Mouse (Mus musculus): ENCODE measurements at regions not wholly inside any gene's neighbourhood (a gene's known extent, or its start where the extent isn't known, plus 50 kb on each side); places are given as distances from the start of the nearest gene placed in this dataset.
A peak's percentile ranks its signal among the peaks of the same experiment; 100 is the strongest.

- no peak for DNase-seq (ENCODE audit: extremely low spot score)
Measured at GRCm38 (mm10) chr5:111835737-111836667, 102.3 kb downstream of the Gm26897 start.

GRCm38 (mm10) chr5:111836668-111837234, 103.0 kb downstream of the Gm26897 start:
- no peak for DNase-seq (ENCODE audit: extremely low spot score)

GRCm38 (mm10) chr5:111842461-111842860, 108.7 kb downstream of the Gm26897 start:
- DNase-seq (ENCODE audit: extremely low spot score): no peak

GRCm38 (mm10) chr5:111843622-111844239, 110.0 kb downstream of the Gm26897 start:
- DNase-seq (ENCODE audit: extremely low spot score): no peak

GRCm38 (mm10) chr5:111844528-111844927, 110.8 kb downstream of the Gm26897 start:
- no peak for DNase-seq (ENCODE audit: extremely low spot score)

- no peak for DNase-seq (ENCODE audit: extremely low spot score)
Measured at GRCm38 (mm10) chr5:111848917-111849316, 115.2 kb downstream of the Gm26897 start.

GRCm38 (mm10) chr5:111852682-111853081, 119.0 kb downstream of the Gm26897 start:
- DNase-seq (ENCODE audit: extremely low spot score): no peak

- no peak for DNase-seq (ENCODE audit: extremely low spot score)
Measured at GRCm38 (mm10) chr5:111855366-111855765, 121.6 kb downstream of the Gm26897 start.

GRCm38 (mm10) chr5:111857200-111857599, 123.5 kb downstream of the Gm26897 start:
- no peak for DNase-seq (ENCODE audit: extremely low spot score)

- DNase-seq (ENCODE audit: extremely low spot score): no peak
Measured at GRCm38 (mm10) chr5:111860436-111860835, 126.7 kb downstream of the Gm26897 start.

- no peak for DNase-seq (ENCODE audit: extremely low spot score)
Measured at GRCm38 (mm10) chr5:111862331-111862730, 128.6 kb downstream of the Gm26897 start.

- no peak for DNase-seq (ENCODE audit: extremely low spot score)
Measured at GRCm38 (mm10) chr5:111863922-111864321, 130.2 kb downstream of the Gm26897 start.

- no peak for DNase-seq (ENCODE audit: extremely low spot score)
Measured at GRCm38 (mm10) chr5:111864606-111865005, 130.9 kb downstream of the Gm26897 start.

GRCm38 (mm10) chr5:111869011-111869410, 135.3 kb downstream of the Gm26897 start:
- DNase-seq (ENCODE audit: extremely low spot score): no peak

GRCm38 (mm10) chr5:111877165-111877793, 143.6 kb downstream of the Gm26897 start:
- DNase-seq (ENCODE audit: extremely low spot score): peak; percentile 76

GRCm38 (mm10) chr5:111879044-111879443, 145.3 kb downstream of the Gm26897 start:
- no peak for DNase-seq (ENCODE audit: extremely low spot score)

- DNase-seq (ENCODE audit: extremely low spot score): no peak
Measured at GRCm38 (mm10) chr5:111880268-111880667, 146.5 kb downstream of the Gm26897 start.

GRCm38 (mm10) chr5:111881517-111881916, 147.8 kb downstream of the Gm26897 start:
- no peak for DNase-seq (ENCODE audit: extremely low spot score)

- DNase-seq (ENCODE audit: extremely low spot score): no peak
Measured at GRCm38 (mm10) chr5:111887281-111887680, 153.6 kb downstream of the Gm26897 start.

GRCm38 (mm10) chr5:111890800-111891199, 157.1 kb downstream of the Gm26897 start:
- peak; percentile 64 for DNase-seq (ENCODE audit: extremely low spot score)

- no peak for DNase-seq (ENCODE audit: extremely low spot score)
Measured at GRCm38 (mm10) chr5:111891261-111891693, 157.6 kb downstream of the Gm26897 start.

- DNase-seq (ENCODE audit: extremely low spot score): no peak
Measured at GRCm38 (mm10) chr5:111892956-111893355, 159.2 kb downstream of the Gm26897 start.

Measured in embryo, embryonic 9.5 days (tissue).